Mouse (Mus musculus) kidney, postnatal 0 days (tissue): ENCODE measurements around the gene Kars. TPM values are rescaled to one million over a fixed set of nuclear protein-coding genes. Genes with fewer than 3 reads are reported as not detected.

ENCODE experiments used
- ATAC-seq: fragments of 200-750 bp; cut with Nextera tagmentation; replicated peaks from 2 replicates; pipeline ENCODE4 v1.8.0; 2017; ENCODE audit warnings: low read depth, moderate number of reproducible peaks, moderate TSS enrichment, moderate library complexity; ENCODE audit not compliant: low FRiP score
- DNase-seq: peaks from one replicate; pipeline ENCODE4 v3.0.0-alpha.2; 2016; ENCODE audit warnings: low spot score
- H3K27ac ChIP-seq: fragments of 300-500 bp; sonication (generic); 2 replicates; pipeline ENCODE4 v1.5.1; 2014; ENCODE audit warnings: mild to moderate bottlenecking
- H3K27me3 ChIP-seq: fragments of 300-500 bp; sonication (generic); 2 replicates; pipeline ENCODE4 v1.6.1; 2014; ENCODE audit warnings: low read length, mixed read lengths; ENCODE audit not compliant: insufficient read depth
- H3K36me3 ChIP-seq: fragments of 300-500 bp; sonication (generic); 2 replicates; pipeline ENCODE4 v1.6.1; 2014; ENCODE audit warnings: low read length, mixed read lengths; ENCODE audit not compliant: insufficient read depth
- H3K4me1 ChIP-seq: fragments of 300-500 bp; sonication (generic); replicated peaks from 2 replicates; pipeline ENCODE4 v1.6.1; 2014; ENCODE audit warnings: antibody characterized with exemption, low read length, mixed read lengths; ENCODE audit not compliant: insufficient read depth
- H3K4me2 ChIP-seq: fragments of 300-500 bp; sonication (generic); 2 replicates; pipeline ENCODE4 v1.6.1; 2014; ENCODE audit warnings: mild to moderate bottlenecking, low read length, moderate library complexity, mixed read lengths
- H3K4me3 ChIP-seq: fragments of 300-500 bp; sonication (generic); replicated peaks from 2 replicates; pipeline ENCODE4 v1.5.1; 2014; ENCODE audit warnings: low read depth, low read length
- H3K9ac ChIP-seq: fragments of 300-500 bp; sonication (generic); 2 replicates; pipeline ENCODE4 v1.6.1; 2014; ENCODE audit warnings: low read depth, low read length
- H3K9me3 ChIP-seq: fragments of 300-500 bp; sonication (generic); replicated peaks from 2 replicates; pipeline ENCODE4 v1.6.1; 2016; ENCODE audit warnings: low read length, inconsistent platforms, mixed read lengths
- CTCF ChIP-seq: IDR thresholded peaks from 2 replicates; pipeline ENCODE4 v1.5.1; 2016; ENCODE audit warnings: antibody characterized with exemption, low read depth, mild to moderate bottlenecking, moderate library complexity
- WGBS: fragments of 180-500 bp; shearing (Covaris S2); extraction: QIAGEN DNeasy Blood & Tissue Kit; methylation state at CpG from one replicate; pipeline ENCODE4 v1.1.7; 2014; 5-methylcytosine and 5-hydroxymethylcytosine counted together
- polyA plus RNA-seq: library from polyadenylated mRNA; unstranded; fragments of >200 nt; fragmentation: Nextera tagmentation; extraction: Ambion mirVana; gene quantifications from 2 replicates; pipeline ENCODE4 v1.2.1, GENCODE M21; 2015

Kars gene
- polyA plus RNA-seq: 139 and 153 TPM in 2 replicates

- Histone ChIP-seq H3K27me3 (no peaks in the 10 kb centered on the region), H3K27ac (peak within 1 kb of the TSS; percentile 78), H3K4me1 (peaks cover 17% of the 10 kb centered on the region), H3K36me3 (0 out of 2 replicates have a peak, but pooled peaks cover 6% of the 10 kb centered on the region), H3K4me3 (peak within 1 kb of the TSS; percentile 74), H3K4me2 (peak within 1 kb of the TSS; percentile 98), H3K9ac (peak within 1 kb of the TSS; percentile 83), H3K9me3 (no peaks in the 10 kb centered on the region)
- ATAC-seq: peak; percentile 92
- WGBS: under 1% methylated on average over 61 of the region's 61 CpGs
- TF ChIP-seq CTCF: no peak
- peak; percentile 96 for DNase-seq
Measured at GRCm38 (mm10) chr8:112010997-112011815, at the start of gene Kars, which contains the start of gene Terf2ip. Kars (minus strand) TSS chr8:112011323. Terf2ip (plus strand) TSS chr8:112011398.

GRCm38 (mm10) chr8:112054456-112054855 is 43.3 kb upstream of the Kars start:
- no peaks in the 10 kb centered on the region for H3K9me3 ChIP-seq
- no peak overlapping the region for H3K4me2 ChIP-seq
- ATAC-seq: no peak
- H3K36me3 ChIP-seq: no peaks in the 10 kb centered on the region
- no peaks in the 10 kb centered on the region for H3K4me1 ChIP-seq
- TF ChIP-seq CTCF: no peak
- H3K27me3 ChIP-seq: no peaks in the 10 kb centered on the region
- no peak overlapping the region for H3K4me3 ChIP-seq
- H3K27ac ChIP-seq: no peak overlapping the region
- H3K9ac ChIP-seq: no peak overlapping the region
- no peak for DNase-seq

- H3K4me3 ChIP-seq: no peak overlapping the region
- no peak for TF ChIP-seq CTCF
- no peak overlapping the region for H3K27ac ChIP-seq
- ATAC-seq (no peak), DNase-seq (no peak)
- H3K36me3 ChIP-seq: no peaks in the 10 kb centered on the region
- no peaks in the 10 kb centered on the region for H3K4me1 ChIP-seq
- H3K9me3 ChIP-seq: no peaks in the 10 kb centered on the region
- H3K9ac ChIP-seq: no peak overlapping the region
- no peak overlapping the region for H3K4me2 ChIP-seq
- 81% methylated on average over 9 of the region's 9 CpGs for whole genome bisulfite sequencing
- no peaks in the 10 kb centered on the region for H3K27me3 ChIP-seq
Measured at GRCm38 (mm10) chr8:112051537-112051936, 40.4 kb upstream of the Kars start.

GRCm38 (mm10) chr8:112049984-112050383 is 38.9 kb upstream of the Kars start:
- ATAC-seq (no peak), DNase-seq (no peak)
- 0 out of 2 replicates have a peak, but pooled peaks have one; percentile 16 for TF ChIP-seq CTCF
- Histone ChIP-seq H3K27me3 (no peaks in the 10 kb centered on the region), H3K4me3 (no peak overlapping the region), H3K36me3 (no peaks in the 10 kb centered on the region), H3K9ac (no peak overlapping the region), H3K27ac (no peak overlapping the region), H3K4me1 (no peaks in the 10 kb centered on the region), H3K9me3 (no peaks in the 10 kb centered on the region), H3K4me2 (no peak overlapping the region)
- 81% methylated on average over 6 of the region's 6 CpGs for WGBS

- H3K4me3 ChIP-seq: no peak overlapping the region
Measured at GRCm38 (mm10) chr8:112048293-112048692, 37.2 kb upstream of the Kars start.

DNA sequence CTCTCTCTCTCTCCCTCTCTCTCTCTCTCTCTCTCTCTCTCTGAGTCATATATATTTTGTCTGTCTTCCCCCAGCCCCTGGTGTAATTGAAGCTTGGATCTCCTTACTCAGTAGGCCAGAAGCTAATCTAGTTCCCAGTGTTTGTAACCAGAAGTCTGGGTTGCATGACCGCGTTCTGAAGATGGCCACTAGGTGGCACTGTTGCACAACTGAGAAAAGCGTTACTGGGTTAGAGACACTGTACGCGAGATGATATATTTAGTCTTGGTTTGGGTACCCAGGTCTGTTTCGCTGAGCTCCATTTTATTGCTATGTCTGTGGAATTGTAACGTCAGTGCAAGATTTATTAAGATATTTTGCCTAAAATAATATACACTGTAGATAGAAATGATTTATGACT is 34.8 kb upstream of the Kars start:
- H3K27me3 ChIP-seq: no peaks in the 10 kb centered on the region
- WGBS: 1% methylated on average over 7 of the region's 7 CpGs
- no peaks in the 10 kb centered on the region for H3K36me3 ChIP-seq
- no peaks in the 10 kb centered on the region for H3K9me3 ChIP-seq
- H3K27ac ChIP-seq: no peak overlapping the region
- ATAC-seq: no peak; the same call in 1 of the 2 replicates
- TF ChIP-seq CTCF: peak; percentile 96
- no peak overlapping the region for H3K9ac ChIP-seq
- H3K4me2 ChIP-seq: no peak overlapping the region
- no peak overlapping the region for H3K4me3 ChIP-seq
- H3K4me1 ChIP-seq: no peaks in the 10 kb centered on the region
- DNase-seq: peak; percentile 89

More at GRCm38 (mm10) chr8:112048293-112048692, 37.2 kb upstream of the Kars start:
- H3K27ac ChIP-seq: no peak overlapping the region
- H3K9me3 ChIP-seq: no peaks in the 10 kb centered on the region
- no peak overlapping the region for H3K9ac ChIP-seq
- ATAC-seq (no peak), DNase-seq (no peak)
- peak; percentile 37; the same call in 1 of the 2 replicates for TF ChIP-seq CTCF
- H3K36me3 ChIP-seq: no peaks in the 10 kb centered on the region
- no peaks in the 10 kb centered on the region for H3K4me1 ChIP-seq
- H3K4me2 ChIP-seq: no peak overlapping the region
- 75% methylated on average over 6 of the region's 6 CpGs for WGBS
- H3K27me3 ChIP-seq: no peaks in the 10 kb centered on the region
